In the genomic region with DNA sequence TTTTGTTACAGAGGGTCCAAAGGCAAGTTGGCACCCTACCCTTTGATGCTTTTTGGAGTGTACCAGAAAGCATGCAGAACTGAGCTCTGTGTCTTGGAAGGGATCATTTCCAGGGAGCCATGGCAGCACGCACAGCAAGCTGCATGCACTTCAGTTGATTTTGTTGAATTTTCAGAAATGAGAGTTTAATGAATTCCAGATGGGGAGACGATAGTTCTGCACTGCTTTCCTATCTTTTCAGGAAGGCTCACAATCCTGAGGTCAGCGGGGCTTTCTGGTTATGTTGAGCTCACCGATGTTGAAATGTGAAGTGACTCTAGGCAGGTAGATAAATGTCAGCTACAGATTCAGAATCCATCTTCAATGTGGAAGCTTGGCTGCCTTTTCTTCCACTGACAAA, we compare ENCODE assay signal across 34 mouse cellular contexts.
DNase-seq lines count a peak whose midpoint lies in the region; ATAC-seq lines count a peak whose summit lies in the region.
"Had no signal": no experiment of that assay in that cellular context is flagged by ENCODE, and none has a peak within 500 bp of the region (broad histone marks: within the 10 kb centered on the region; RNA-seq: fewer than 3 reads in every experiment).

No protein-coding gene starts in this region.

- H3K27me3 ChIP-seq in midbrain, embryonic 11.5 days (ENCODE audit: control insufficient read depth, insufficient read depth, low read length): no peaks in the 10 kb centered on the region
- no peaks in the 10 kb centered on the region for H3K27me3 ChIP-seq in midbrain, embryonic 15.5 days (replicated peaks)
- no peaks in the 10 kb centered on the region for H3K27me3 ChIP-seq in midbrain, embryonic 16.5 days (ENCODE audit: control insufficient read depth, insufficient read depth, low read depth, low read length)
- H3K27me3 ChIP-seq: CH12.LX; embryonic facial prominence, embryonic 15.5 days; forebrain, embryonic 12.5 days; heart, embryonic 15.5 days; hindbrain, embryonic 15.5 days; intestine, embryonic 15.5 days; neural tube, embryonic 13.5 days had no signal

- ATAC-seq in midbrain, embryonic 11.5 days (ENCODE audit: low FRiP score): no peak
- ATAC-seq in midbrain, embryonic 15.5 days (replicated peaks): no peak
- ATAC-seq in midbrain, embryonic 16.5 days: no peak
- ATAC-seq: forebrain, postnatal 0 days; intestine, embryonic 15.5 days; lung, postnatal 0 days had no signal

- no peaks in the 10 kb centered on the region for H3K36me3 ChIP-seq in midbrain, embryonic 11.5 days (ENCODE audit: control insufficient read depth, insufficient read depth, low read length)
- H3K36me3 ChIP-seq in midbrain, embryonic 15.5 days (replicated peaks): no peaks in the 10 kb centered on the region
- no peaks in the 10 kb centered on the region for H3K36me3 ChIP-seq in midbrain, embryonic 16.5 days (ENCODE audit: control insufficient read depth, insufficient read depth, low read length)
- H3K36me3 ChIP-seq: embryonic facial prominence, embryonic 15.5 days; forebrain, embryonic 12.5 days; heart, embryonic 10.5 days; heart, embryonic 15.5 days; hindbrain, embryonic 15.5 days; intestine, embryonic 15.5 days; neural tube, embryonic 13.5 days had no signal

- DNase-seq in embryo, embryonic 10 days (ENCODE audit: low spot score): peak; percentile 51
- no peak for DNase-seq in embryo, embryonic 9.5 days (ENCODE audit: extremely low spot score)
- DNase-seq in midbrain, embryonic 11.5 days (ENCODE audit: low spot score, missing footprints): peak; percentile 67
- DNase-seq in forelimb bud, embryonic 11.5 days (ENCODE audit: low read depth, low spot score): peak; percentile 54
- peak; percentile 65 for DNase-seq in mesoderm, embryonic 11.5 days (ENCODE audit: low read depth, low spot score)
- DNase-seq in cerebellum, postnatal 10 days: no peak
- DNase-seq: adrenal gland, postnatal 10 days; cerebellum, adult 8-10 months; forebrain, postnatal 0 days; gastrocnemius, postnatal 25 days; heart, adult 11 months; heart, postnatal 4 days; kidney, adult 2 months; kidney, postnatal 36 days; left cerebral cortex, postnatal 4 days; lung, postnatal 4 days; right cerebral cortex, postnatal 14 days; thymus, adult 18-20 months; thymus, postnatal 25 days had no signal

- WGBS in midbrain, embryonic 11.5 days: 83% methylated on average over 4 of the region's 4 CpGs
- WGBS in midbrain, embryonic 15.5 days: 79% methylated on average over 4 of the region's 4 CpGs
- WGBS in midbrain, embryonic 16.5 days: 85% methylated on average over 4 of the region's 4 CpGs

- no peaks in the 10 kb centered on the region for H3K4me1 ChIP-seq in midbrain, embryonic 11.5 days (ENCODE audit: control insufficient read depth, insufficient read depth, low read length)
- H3K4me1 ChIP-seq in midbrain, embryonic 15.5 days: no peaks in the 10 kb centered on the region
- no peaks in the 10 kb centered on the region for H3K4me1 ChIP-seq in midbrain, embryonic 16.5 days (ENCODE audit: control insufficient read depth, insufficient read depth, low read length)
- H3K4me1 ChIP-seq: forebrain, embryonic 12.5 days; heart, embryonic 10.5 days; heart, embryonic 15.5 days; hindbrain, embryonic 15.5 days; intestine, embryonic 15.5 days; neural tube, embryonic 13.5 days had no signal

- no peak overlapping the region for H3K9ac ChIP-seq in midbrain, embryonic 11.5 days (ENCODE audit: low read length)
- H3K9ac ChIP-seq in midbrain, embryonic 15.5 days: no peak overlapping the region
- H3K9ac ChIP-seq in midbrain, embryonic 16.5 days (ENCODE audit: low read depth, low read length): no peak overlapping the region
- H3K9ac ChIP-seq: embryonic facial prominence, embryonic 15.5 days; forebrain, embryonic 12.5 days; forebrain, postnatal 0 days; heart, embryonic 15.5 days; hindbrain, embryonic 15.5 days; intestine, embryonic 15.5 days; neural tube, embryonic 13.5 days had no signal

- H3K4me2 ChIP-seq in midbrain, embryonic 11.5 days: no peak overlapping the region
- no peak overlapping the region for H3K4me2 ChIP-seq in midbrain, embryonic 15.5 days
- no peak overlapping the region for H3K4me2 ChIP-seq in midbrain, embryonic 16.5 days (ENCODE audit: low read length)
- H3K4me2 ChIP-seq: embryonic facial prominence, embryonic 15.5 days; forebrain, embryonic 12.5 days; heart, embryonic 15.5 days; hindbrain, embryonic 15.5 days; intestine, embryonic 15.5 days; liver, embryonic 11.5 days; neural tube, embryonic 13.5 days had no signal

- H3K9me3 ChIP-seq in midbrain, embryonic 11.5 days (ENCODE audit: control insufficient read depth, low read length): no peaks in the 10 kb centered on the region
- no peaks in the 10 kb centered on the region for H3K9me3 ChIP-seq in midbrain, embryonic 15.5 days
- H3K9me3 ChIP-seq in midbrain, embryonic 16.5 days (replicated peaks; ENCODE audit: control insufficient read depth, low read length, poor library complexity, severe bottlenecking): no peaks in the 10 kb centered on the region
- H3K9me3 ChIP-seq: embryonic facial prominence, embryonic 15.5 days; forebrain, embryonic 12.5 days; heart, embryonic 10.5 days; heart, embryonic 15.5 days; hindbrain, embryonic 15.5 days; intestine, embryonic 15.5 days; neural tube, embryonic 13.5 days had no signal

- H3K27ac ChIP-seq in midbrain, embryonic 11.5 days (ENCODE audit: low read depth, low read length): no peak overlapping the region
- no peak overlapping the region for H3K27ac ChIP-seq in midbrain, embryonic 15.5 days
- no peak overlapping the region for H3K27ac ChIP-seq in midbrain, embryonic 16.5 days (ENCODE audit: low read length)
- H3K27ac ChIP-seq: embryonic facial prominence, embryonic 15.5 days; forebrain, embryonic 12.5 days; heart, embryonic 10.5 days; heart, embryonic 15.5 days; hindbrain, embryonic 15.5 days; intestine, embryonic 15.5 days; layer of hippocampus, adult 2 months; neural tube, embryonic 13.5 days; stomach, postnatal 0 days had no signal

- H3K4me3 ChIP-seq in midbrain, embryonic 11.5 days (ENCODE audit: low read depth, low read length): no peak overlapping the region
- no peak overlapping the region for H3K4me3 ChIP-seq in midbrain, embryonic 15.5 days
- no peak overlapping the region for H3K4me3 ChIP-seq in midbrain, embryonic 16.5 days (ENCODE audit: low read depth, low read length)
- H3K4me3 ChIP-seq: embryonic facial prominence, embryonic 15.5 days; forebrain, embryonic 12.5 days; heart, embryonic 10.5 days; heart, embryonic 15.5 days; hindbrain, embryonic 15.5 days; intestine, embryonic 15.5 days; layer of hippocampus, adult 2 months; myocyte; neural tube, embryonic 13.5 days had no signal

Comparison
In these comparisons a context has a peak if more than half of its experiments do, and no peak if none do; other contexts are left out.
1. DNase-seq: peak in embryo, embryonic 10 days (single experiment), midbrain, embryonic 11.5 days (single experiment), forelimb bud, embryonic 11.5 days (single experiment) and mesoderm, embryonic 11.5 days (single experiment); none in embryo, embryonic 9.5 days (single experiment) and cerebellum, postnatal 10 days (0 of 2).